Mouse (Mus musculus) heart, adult 9 months (tissue): ENCODE measurements at regions not wholly inside any gene's neighbourhood (a gene's known extent, or its start where the extent isn't known, plus 50 kb on each side); places are given as distances from the start of the nearest gene placed in this dataset.
A peak's percentile ranks its signal among the peaks of the same experiment; 100 is the strongest.

Source experiments
- DNase-seq, 2 experiments: peaks; one replicate each; pipeline ENCODE4 v3.0.0; 2022; ENCODE audit warnings: low spot score in 2 of 2

GRCm38 (mm10) chr1:73857497-73857896 is 266.8 kb downstream of the Tns1 start:
- no peak for DNase-seq

GRCm38 (mm10) chr1:73856811-73857210 is 267.4 kb downstream of the Tns1 start:
- no peak for DNase-seq

GRCm38 (mm10) chr1:73855306-73855705 is 268.9 kb downstream of the Tns1 start:
- no peak for DNase-seq

GRCm38 (mm10) chr1:73853851-73854250 is 270.4 kb downstream of the Tns1 start:
- no peak for DNase-seq

- no peak for DNase-seq
Observed at GRCm38 (mm10) chr1:73850173-73851014, 273.9 kb downstream of the Tns1 start.

- DNase-seq = no peak
Observed at GRCm38 (mm10) chr1:73848370-73848769, 275.9 kb downstream of the Tns1 start.

GRCm38 (mm10) chr1:73847126-73847525 is 277.1 kb downstream of the Tns1 start:
- no peak for DNase-seq

- no peak for DNase-seq
Observed at GRCm38 (mm10) chr1:73845115-73845514, 279.1 kb downstream of the Tns1 start.

GRCm38 (mm10) chr1:73844574-73844973 is 279.7 kb downstream of the Tns1 start:
- DNase-seq = no peak

GRCm38 (mm10) chr1:73839351-73839750 is 284.9 kb downstream of the Tns1 start:
- no peak for DNase-seq

GRCm38 (mm10) chr1:73836680-73837079 is 287.6 kb downstream of the Tns1 start:
- DNase-seq = no peak

- DNase-seq = no peak
Observed at GRCm38 (mm10) chr1:73834566-73834965, 289.7 kb downstream of the Tns1 start.

GRCm38 (mm10) chr1:73830486-73831132 is 293.6 kb downstream of the Tns1 start:
- DNase-seq = no peak

- DNase-seq = peak in 1 of 2 experiments; percentile 29
Observed at GRCm38 (mm10) chr1:73828996-73829395, 295.3 kb downstream of the Tns1 start.

- DNase-seq = peak; percentile 63 to 78
Observed at GRCm38 (mm10) chr1:73826243-73826930, 297.9 kb downstream of the Tns1 start.

- peak; percentile 14 to 54 for DNase-seq
Observed at GRCm38 (mm10) chr1:73824406-73825184, 299.7 kb downstream of the Tns1 start.

GRCm38 (mm10) chr1:73823726-73824125 is 300.5 kb downstream of the Tns1 start:
- DNase-seq = no peak

- DNase-seq = peak in 1 of 2 experiments; percentile 12
Observed at GRCm38 (mm10) chr1:73822616-73823015, 301.6 kb downstream of the Tns1 start.

- peak; percentile 60 to 61 for DNase-seq
Observed at GRCm38 (mm10) chr1:73820701-73821100, 303.5 kb downstream of the Tns1 start.

GRCm38 (mm10) chr1:73807206-73807605 is 317.0 kb downstream of the Tns1 start:
- no peak for DNase-seq

GRCm38 (mm10) chr1:73805156-73805555 is 319.1 kb downstream of the Tns1 start:
- DNase-seq = peak; percentile 58 to 68

- DNase-seq = no peak
Observed at GRCm38 (mm10) chr1:73799996-73800395, 324.3 kb downstream of the Tns1 start.
